Mouse (Mus musculus) gastrocnemius, postnatal 36 days (tissue): ENCODE data around the gene L3mbtl1. TPM values are rescaled to one million over a fixed set of nuclear protein-coding genes. Genes with fewer than 3 reads are reported as not detected.
A peak's percentile ranks its signal among the peaks of the same experiment; 100 is the strongest.

ENCODE experiments used
- DNase-seq, 2 experiments: peaks; one replicate each; pipeline ENCODE4 v3.0.0; 2022
- intact Hi-C: fragments of 180-260 bp; cut with DNase I; formaldehyde crosslinking; loops from one replicate; pipeline ENCODE4 v1.15.1; 2025
- total RNA-seq, 2 experiments: library from RNA; stranded (reverse); gene quantifications; 2 replicates each; pipeline ENCODE4 v1.2.3; 2021

Gene L3mbtl1
- total RNA-seq, 2 experiments from 2014 or later: not detected

GRCm38 (mm10) chr2:162991394-162992083 lies 48.3 kb downstream of the L3mbtl1 start:
- DNase-seq: no peak
- intact Hi-C loops: no loop called here

DNA sequence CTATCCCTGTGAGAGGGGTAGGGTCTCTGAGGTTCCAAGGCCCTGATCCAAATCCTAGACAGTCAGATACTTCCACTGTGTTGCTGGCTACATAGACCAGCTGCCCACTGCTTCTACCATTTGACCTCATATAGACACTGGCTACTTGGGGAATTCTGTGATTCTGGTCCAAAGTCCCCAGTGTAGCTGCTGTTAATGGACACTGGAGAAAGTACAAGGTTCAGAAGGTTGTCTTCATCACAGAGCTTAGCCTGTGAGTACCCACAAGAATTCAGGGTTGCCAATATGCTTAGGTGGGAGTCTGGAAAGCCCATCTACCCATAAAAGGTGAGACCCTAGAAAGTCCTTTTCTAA lies 48.8 kb downstream of the L3mbtl1 start:
- no peak for DNase-seq
- intact Hi-C loops: no loop called here

GRCm38 (mm10) chr2:162993881-162994616 lies 50.8 kb downstream of the L3mbtl1 start:
- no peak for DNase-seq
- intact Hi-C loops: no loop called here

- peak; percentile 30 to 32 for DNase-seq
- intact Hi-C loops: loop anchor here (2.0 kb wide), 1 partner anchor 76 kb away; no protein-coding TSS in a partner anchor
Measured at GRCm38 (mm10) chr2:162998528-162999230, 55.4 kb downstream of the L3mbtl1 start.

DNA sequence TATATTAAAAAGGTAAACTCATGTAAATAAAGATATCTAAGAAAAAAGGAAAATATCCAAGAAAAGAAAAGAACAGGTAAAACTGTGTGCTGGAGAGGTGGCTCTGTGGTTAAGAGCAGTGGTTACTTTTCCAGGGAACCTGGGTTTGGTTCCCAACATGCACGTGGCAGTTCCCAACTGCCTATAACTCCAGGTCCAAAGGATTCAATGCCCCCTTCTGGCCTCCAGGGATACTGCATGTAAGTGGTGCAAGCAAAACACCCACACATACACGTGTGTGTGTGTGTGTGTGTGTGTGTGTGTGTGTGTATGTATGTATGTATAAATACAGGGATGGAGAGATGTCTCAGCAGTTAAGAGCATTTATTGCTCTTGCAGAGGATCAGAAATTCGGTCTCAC lies 56.5 kb downstream of the L3mbtl1 start:
- DNase-seq: no peak
- intact Hi-C loops: loop anchor here (2.0 kb wide), 1 partner anchor 77 kb away; no protein-coding TSS in a partner anchor

GRCm38 (mm10) chr2:163001071-163001470 lies 57.8 kb downstream of the L3mbtl1 start:
- intact Hi-C loops: no loop called here
- DNase-seq: no peak

GRCm38 (mm10) chr2:163007299-163007698 lies 64.0 kb downstream of the L3mbtl1 start:
- DNase-seq: no peak
- intact Hi-C loops: no loop called here

GRCm38 (mm10) chr2:163016916-163017743 lies 73.9 kb downstream of the L3mbtl1 start, which contains the start of gene Ift52:
Gene Ift52 (plus strand): TSS chr2:163017354.
- intact Hi-C loops: no loop called here
- DNase-seq: peak; percentile 79 to 89

Other genes with a start within 250 kb of the L3mbtl1 start
- 10 to 100 TPM; 35.8 to 46.8 TPM for gene Srsf6, start 11.9 kb upstream of the L3mbtl1 start, total RNA-seq
- gene Sgk2, start 43.9 kb downstream of the L3mbtl1 start, total RNA-seq: not detected
- 10 to 100 TPM; 13.2 to 13.4 TPM for gene Ift52, start 73.9 kb downstream of the L3mbtl1 start, total RNA-seq
- under 1 TPM; 0.32 to 0.66 TPM for gene Mybl2, start 111.2 kb downstream of the L3mbtl1 start, total RNA-seq
- not detected for gene Gtsf1l, start 144.4 kb downstream of the L3mbtl1 start, total RNA-seq